Mouse (Mus musculus): Measurements from ENCODE around the gene Aqr.

The Aqr gene

GRCm38 (mm10) chr2:114060071-114060591 lies 126.7 kb downstream of the Aqr start:
- DNase-seq (ENCODE audit: low spot score): no peak

- no peak for DNase-seq (ENCODE audit: low spot score)
These were observed 127.2 kb downstream of the Aqr start for GRCm38 (mm10) chr2:114059608-114060007.

GRCm38 (mm10) chr2:114058226-114058796 lies 128.5 kb downstream of the Aqr start:
- no peak for DNase-seq (ENCODE audit: low spot score)

- no peak for DNase-seq (ENCODE audit: low spot score)
These were observed 129.4 kb downstream of the Aqr start for GRCm38 (mm10) chr2:114057303-114057853.

- DNase-seq (ENCODE audit: low spot score): no peak
These were observed 132.7 kb downstream of the Aqr start for GRCm38 (mm10) chr2:114054129-114054528.

GRCm38 (mm10) chr2:114052696-114053598 lies 133.9 kb downstream of the Aqr start, which contains the start of gene Actc1:
Gene Actc1 (minus strand): TSS chr2:114053548.
- no peak for DNase-seq (ENCODE audit: low spot score)

GRCm38 (mm10) chr2:114051871-114052241 lies 135.0 kb downstream of the Aqr start:
- no peak for DNase-seq (ENCODE audit: low spot score)
